Mouse (Mus musculus) embryonic fibroblast, embryonic 13.5 days (primary cell): ENCODE results near the gene Smco2.

ENCODE experiments used
- CTCF ChIP-seq: IDR thresholded peaks from 2 replicates; pipeline ENCODE4 v1.5.1; 2011; ENCODE audit warnings: mild to moderate bottlenecking, control low read depth, low read length, moderate library complexity, borderline replicate concordance; ENCODE audit not compliant: insufficient read depth
- POLR2A ChIP-seq: IDR thresholded peaks from 2 replicates; pipeline ENCODE4 v1.6.1; 2011; ENCODE audit warnings: low read depth, mild to moderate bottlenecking, control low read depth, low read length, moderate library complexity

DNA sequence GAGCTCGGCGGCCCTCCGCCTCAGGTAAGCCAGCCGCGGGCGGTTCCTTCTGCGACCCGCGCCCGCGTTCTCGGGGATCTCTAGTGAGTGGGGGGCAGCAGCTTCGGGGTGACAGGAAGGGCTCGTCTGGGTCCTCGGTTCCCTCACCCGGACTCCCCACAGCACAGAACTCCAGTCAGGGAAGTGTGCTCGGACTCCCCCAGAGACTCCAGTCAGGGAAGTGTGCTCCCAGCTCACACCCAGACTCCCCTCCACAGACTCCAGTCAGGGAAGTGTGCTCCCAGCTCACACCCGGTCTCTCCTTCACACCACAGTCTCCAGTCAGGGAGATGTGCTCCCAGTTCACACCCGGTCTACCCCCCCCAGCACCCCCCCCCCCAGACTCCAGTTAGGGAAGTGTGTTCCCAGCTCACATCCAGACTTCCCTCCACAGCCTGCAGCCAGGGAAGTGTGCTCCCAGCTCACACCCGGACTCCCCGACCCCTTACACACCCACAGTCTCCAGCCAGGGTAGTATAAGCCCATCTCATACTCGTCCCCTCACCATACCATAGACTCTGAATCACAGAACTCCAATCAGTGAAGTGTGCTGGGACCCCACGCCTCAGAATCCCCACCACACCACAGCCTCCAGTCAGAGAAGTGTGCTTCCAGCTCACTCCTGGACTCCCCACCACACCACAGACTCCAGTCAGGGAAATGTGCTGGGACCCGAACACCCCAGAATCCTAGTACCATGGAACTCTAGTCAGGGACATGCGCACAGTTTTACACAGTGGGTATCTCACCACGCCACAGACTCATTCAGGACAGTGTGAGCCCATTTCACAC, 39.0 kb downstream of the Smco2 start:
- TF ChIP-seq POLR2A, result 0 out of 2 replicates have a peak, but pooled peaks have one; percentile 35
- no peak for TF ChIP-seq CTCF
